Mouse (Mus musculus) heart, embryonic 10.5 days (tissue): Measurements from ENCODE around the gene Carmil1. TPM values are rescaled to one million over a fixed set of nuclear protein-coding genes. Genes with fewer than 3 reads are reported as not detected.
A peak's percentile ranks its signal among the peaks of the same experiment; 100 is the strongest.
"Not testable (repeated sequence)": the region's sequence is repeated elsewhere in the genome, so short reads cannot be mapped to it uniquely, and the experiment has no call there.

ENCODE experiments used
- DNase-seq: peaks from one replicate; pipeline ENCODE4 v3.0.0-alpha.2; 2017; ENCODE audit warnings: low spot score
- H3K27ac ChIP-seq: fragments of 300-500 bp; sonication (generic); 2 replicates; pipeline ENCODE4 v1.5.1; 2016; ENCODE audit warnings: mild to moderate bottlenecking
- H3K27me3 ChIP-seq: fragments of 300-500 bp; sonication (generic); 2 replicates; pipeline ENCODE4 v1.6.1; 2016; ENCODE audit warnings: mild to moderate bottlenecking; ENCODE audit not compliant: poor library complexity, insufficient read depth, severe bottlenecking
- H3K36me3 ChIP-seq: fragments of 300-500 bp; sonication (generic); 2 replicates; pipeline ENCODE4 v1.6.1; 2016; ENCODE audit warnings: mild to moderate bottlenecking, moderate library complexity
- H3K4me1 ChIP-seq: fragments of 300-500 bp; sonication (generic); 2 replicates; pipeline ENCODE4 v1.6.1; 2016; ENCODE audit warnings: mild to moderate bottlenecking
- H3K4me3 ChIP-seq: fragments of 300-500 bp; sonication (generic); 2 replicates; pipeline ENCODE4 v1.5.1; 2016; ENCODE audit warnings: mild to moderate bottlenecking, moderate library complexity
- H3K9me3 ChIP-seq: fragments of 300-500 bp; sonication (generic); 2 replicates; pipeline ENCODE4 v1.6.1; 2016; ENCODE audit warnings: mild to moderate bottlenecking, moderate library complexity
- WGBS: fragments of 180-500 bp; shearing (Covaris S2); methylation state at CpG from one replicate; pipeline ENCODE4 v1.1.7; 2016; 5-methylcytosine and 5-hydroxymethylcytosine counted together
- polyA plus RNA-seq: library from polyadenylated mRNA; unstranded; fragments of >200 nt; fragmentation: Nextera tagmentation; extraction: Ambion mirVana; gene quantifications from 2 replicates; pipeline ENCODE4 v1.2.1, GENCODE M21; 2016

Gene Carmil1
- polyA plus RNA-seq, 1 experiment from 2014 or later, result 21.8 TPM

DNA sequence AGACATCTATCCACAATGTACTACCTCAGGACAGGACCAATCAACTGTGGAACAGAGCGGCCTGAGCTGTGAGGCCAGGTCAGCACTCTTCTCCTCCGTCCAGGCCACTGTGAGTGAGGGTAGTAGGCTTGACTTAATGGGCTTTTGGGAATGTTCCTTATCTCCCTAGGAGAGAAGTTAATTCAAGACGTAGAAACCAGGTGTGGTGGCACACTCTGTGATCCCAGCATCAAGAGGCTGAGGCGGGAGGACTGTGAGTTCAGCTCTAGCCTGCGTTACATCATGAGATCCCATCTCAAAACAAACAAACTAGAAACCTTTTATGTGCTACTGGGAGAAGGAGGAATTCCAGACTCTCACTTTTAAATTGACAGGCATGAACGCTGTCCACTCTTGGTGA lies 154.7 kb downstream of the Carmil1 start:
- no peaks in the 10 kb centered on the region for H3K9me3 ChIP-seq
- no peak overlapping the region for H3K4me3 ChIP-seq
- no peak overlapping the region for H3K27ac ChIP-seq
- H3K27me3 ChIP-seq, result peaks cover 11% of the 10 kb centered on the region
- WGBS, result 50% methylated on average over 6 of the region's 6 CpGs
- H3K4me1 ChIP-seq, result no peaks in the 10 kb centered on the region
- peak; percentile 35 for DNase-seq
- H3K36me3 ChIP-seq, result no peaks in the 10 kb centered on the region

DNA sequence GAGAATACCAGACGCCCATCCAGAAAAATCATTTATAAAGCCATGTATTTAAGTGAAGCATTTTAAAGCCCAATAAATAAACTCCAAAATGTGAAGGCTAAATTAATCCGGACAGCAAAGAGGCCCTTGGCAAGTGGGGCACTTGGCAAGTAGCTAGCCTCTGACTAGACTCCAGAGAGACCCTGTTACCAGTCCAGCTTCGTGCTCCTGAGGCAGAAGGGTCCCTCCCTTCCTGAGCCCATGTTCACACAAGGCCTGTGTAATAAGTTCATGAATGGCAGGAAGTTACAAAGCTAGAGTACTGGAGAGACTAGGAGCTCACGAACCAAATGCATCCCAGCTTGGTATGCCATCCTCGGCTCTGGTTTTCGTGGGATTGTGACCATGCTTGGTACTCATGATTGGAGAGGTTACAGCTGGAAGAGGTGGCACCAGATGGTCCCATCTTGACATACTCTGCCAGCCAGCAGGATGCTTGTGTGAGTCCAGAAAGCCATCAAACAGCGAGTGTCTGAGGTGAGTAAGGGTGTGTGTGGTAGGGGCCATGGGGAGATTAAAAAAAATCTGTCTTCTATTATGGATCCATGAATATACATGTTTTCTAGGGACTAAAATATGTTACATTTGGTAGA lies 163.3 kb downstream of the Carmil1 start:
- Histone ChIP-seq H3K27ac (no peak overlapping the region), H3K4me1 (no peaks in the 10 kb centered on the region), H3K4me3 (no peak overlapping the region), H3K36me3 (no peaks in the 10 kb centered on the region), H3K27me3 (peaks cover 18% of the 10 kb centered on the region; the same call in 1 of the 2 replicates), H3K9me3 (no peaks in the 10 kb centered on the region)
- WGBS, result 72% methylated on average over 7 of the region's 7 CpGs
- peak; percentile 48 for DNase-seq

DNA sequence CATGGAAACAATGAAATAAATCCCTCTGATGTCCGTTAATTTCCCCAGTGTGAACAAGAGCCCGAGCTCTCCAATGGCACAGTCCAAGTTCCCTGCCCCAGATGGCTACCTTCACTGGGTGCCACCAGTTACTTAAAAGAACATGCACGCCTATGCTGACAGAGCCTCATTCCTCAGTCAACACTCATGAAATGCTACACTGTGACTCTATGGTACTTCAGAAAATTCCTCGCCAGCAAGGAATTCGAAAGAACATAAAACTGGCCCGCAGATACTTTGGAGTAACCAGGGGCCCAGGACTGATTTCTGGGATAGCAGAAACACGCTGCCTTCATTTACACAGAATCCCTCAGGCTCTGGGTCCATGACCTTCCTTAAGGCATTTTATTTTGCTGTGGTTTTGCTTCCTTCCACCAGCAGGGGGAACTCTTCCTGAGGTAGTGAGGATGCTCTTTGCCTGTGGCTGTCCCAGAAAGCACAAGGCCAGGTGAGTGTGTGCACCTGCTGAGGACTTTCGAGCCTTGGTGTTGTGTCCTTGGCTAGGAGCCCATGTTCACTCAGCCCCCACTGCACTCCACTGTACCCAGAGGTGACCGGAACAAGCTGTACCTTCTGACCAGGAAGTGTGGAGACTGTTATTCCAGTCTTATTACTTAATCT lies 167.8 kb downstream of the Carmil1 start:
- no peaks in the 10 kb centered on the region for H3K9me3 ChIP-seq
- H3K36me3 ChIP-seq, result no peaks in the 10 kb centered on the region
- peaks cover 50% of the 10 kb centered on the region for H3K27me3 ChIP-seq
- no peak overlapping the region for H3K27ac ChIP-seq
- no peak overlapping the region for H3K4me3 ChIP-seq
- WGBS, result 68% methylated on average over 9 of the region's 9 CpGs
- H3K4me1 ChIP-seq, result no peaks in the 10 kb centered on the region
- peak; percentile 81 for DNase-seq

DNA sequence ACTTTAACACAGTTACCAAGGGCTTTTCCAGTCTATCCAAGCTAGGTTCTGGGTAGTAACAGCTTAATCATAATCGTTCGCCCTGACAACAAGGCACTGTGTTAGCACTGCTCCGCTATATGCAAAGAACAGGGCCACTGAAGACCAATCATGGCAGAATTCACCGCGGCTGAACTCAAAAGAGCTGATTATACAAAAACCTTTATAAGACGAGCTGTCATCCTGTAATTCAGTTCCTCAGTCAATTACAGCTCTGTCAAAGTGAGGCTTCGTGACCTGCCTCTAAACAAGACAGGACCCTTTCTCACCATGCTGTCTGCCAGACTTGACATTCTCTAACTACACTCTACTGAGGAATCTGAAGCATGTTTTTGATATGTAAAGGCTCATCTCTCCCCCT lies 170.3 kb downstream of the Carmil1 start:
- peaks cover 48% of the 10 kb centered on the region for H3K27me3 ChIP-seq
- WGBS, result 86% methylated on average over 7 of the region's 7 CpGs
- H3K9me3 ChIP-seq, result no peaks in the 10 kb centered on the region
- no peak overlapping the region for H3K4me3 ChIP-seq
- H3K27ac ChIP-seq, result no peak overlapping the region
- H3K36me3 ChIP-seq, result no peaks in the 10 kb centered on the region
- DNase-seq, result no peak
- peaks cover 4% of the 10 kb centered on the region for H3K4me1 ChIP-seq

DNA sequence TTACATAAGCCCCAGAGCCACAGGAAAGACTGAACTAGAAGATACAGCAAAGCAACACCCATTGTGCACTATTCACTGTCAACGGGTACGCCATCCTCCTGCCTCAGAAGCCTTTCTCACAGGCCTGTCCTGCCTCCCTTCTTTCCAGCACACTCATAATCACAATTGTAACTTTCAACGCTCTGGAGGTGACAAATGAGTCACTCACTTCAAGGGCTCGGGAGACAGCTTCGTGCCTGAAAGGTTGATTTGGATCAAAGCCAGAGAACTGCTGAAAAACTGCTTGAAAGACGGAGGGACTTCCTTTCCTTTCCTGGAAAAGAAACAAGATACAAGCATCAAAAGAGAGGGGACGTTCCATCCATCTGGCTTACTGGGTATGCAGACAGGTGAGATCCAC lies 172.3 kb downstream of the Carmil1 start:
- H3K9me3 ChIP-seq, result no peaks in the 10 kb centered on the region
- H3K27me3 ChIP-seq, result peaks cover 53% of the 10 kb centered on the region
- H3K4me1 ChIP-seq, result peaks cover 4% of the 10 kb centered on the region
- no peaks in the 10 kb centered on the region for H3K36me3 ChIP-seq
- H3K4me3 ChIP-seq, result no peak overlapping the region
- 28% methylated on average over 7 of the region's 7 CpGs for WGBS
- DNase-seq, result peak; percentile 78
- no peak overlapping the region for H3K27ac ChIP-seq

DNA sequence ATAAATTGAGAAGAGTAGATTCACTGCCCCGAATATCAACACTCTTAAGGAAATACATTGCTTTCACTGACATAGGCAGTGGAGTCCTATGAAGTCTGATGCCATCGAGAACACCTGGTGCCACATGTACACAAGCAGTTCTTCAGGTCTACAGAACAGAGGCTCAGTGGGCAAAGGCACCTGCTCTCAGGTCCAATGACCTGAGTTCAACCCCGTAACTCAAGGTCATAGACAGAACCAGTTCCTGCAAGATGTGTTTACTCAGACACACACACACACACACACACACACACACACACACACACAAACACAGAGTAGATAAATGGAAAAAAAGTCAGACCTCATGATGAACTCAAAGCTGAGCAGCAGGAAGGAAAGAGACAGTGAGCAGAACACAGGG lies 173.5 kb downstream of the Carmil1 start:
- no peaks in the 10 kb centered on the region for H3K9me3 ChIP-seq
- no peak overlapping the region for H3K27ac ChIP-seq
- DNase-seq, result no peak
- H3K4me3 ChIP-seq, result no peak overlapping the region
- 85% methylated on average over 3 of the region's 3 CpGs for WGBS
- no peaks in the 10 kb centered on the region for H3K36me3 ChIP-seq
- H3K4me1 ChIP-seq, result peaks cover 4% of the 10 kb centered on the region
- H3K27me3 ChIP-seq, result peaks cover 59% of the 10 kb centered on the region

DNA sequence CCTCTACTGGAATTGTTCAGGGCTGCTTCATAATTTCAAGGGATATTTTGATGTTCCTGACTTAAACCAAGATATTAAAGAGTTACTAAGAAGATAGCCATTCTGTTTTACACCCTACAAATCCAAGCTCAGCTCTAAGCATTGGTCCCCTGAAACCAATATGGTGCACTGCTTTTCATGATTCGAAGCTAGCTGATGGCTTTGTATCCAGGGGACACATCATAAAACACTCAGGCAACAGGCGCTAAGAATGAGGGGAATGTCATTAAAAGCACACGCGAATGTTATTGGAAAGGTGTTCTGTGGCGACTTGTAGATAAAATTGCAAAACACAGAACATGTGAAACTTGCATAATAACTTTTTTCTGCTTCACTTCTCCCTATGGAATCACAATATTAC lies 174.8 kb downstream of the Carmil1 start:
- WGBS, result 78% methylated on average over 5 of the region's 5 CpGs
- H3K36me3 ChIP-seq, result no peaks in the 10 kb centered on the region
- no peak overlapping the region for H3K27ac ChIP-seq

DNA sequence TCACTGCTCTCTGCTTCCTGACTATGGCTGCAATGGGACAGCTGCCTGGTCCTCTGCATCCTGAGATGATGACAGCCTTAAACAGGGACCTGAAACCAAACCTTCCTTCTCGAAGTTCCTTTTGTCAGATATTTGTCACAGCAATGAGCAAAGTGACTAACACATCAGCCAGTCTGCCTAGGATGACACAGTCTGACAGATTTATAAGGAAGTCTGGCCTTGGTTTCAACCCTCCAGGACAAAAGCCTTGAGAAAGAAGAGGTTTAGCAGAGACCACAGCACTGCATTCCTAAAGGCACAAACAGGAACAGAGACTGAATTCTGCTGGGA lies 175.3 kb downstream of the Carmil1 start:
- Histone ChIP-seq H3K27me3 (peaks cover 41% of the 10 kb centered on the region), H3K27ac (no peak overlapping the region), H3K4me1 (peaks cover 10% of the 10 kb centered on the region), H3K9me3 (no peaks in the 10 kb centered on the region), H3K36me3 (no peaks in the 10 kb centered on the region), H3K4me3 (no peak overlapping the region)
- no peak for DNase-seq
- 50% methylated on average over 1 of the region's 1 CpGs for WGBS

More for the DNA sequence above, 174.8 kb downstream of the Carmil1 start:
- H3K4me1 ChIP-seq, result peaks cover 5% of the 10 kb centered on the region
- DNase-seq, result no peak
- H3K27me3 ChIP-seq, result peaks cover 47% of the 10 kb centered on the region
- no peak overlapping the region for H3K4me3 ChIP-seq
- no peaks in the 10 kb centered on the region for H3K9me3 ChIP-seq

DNA sequence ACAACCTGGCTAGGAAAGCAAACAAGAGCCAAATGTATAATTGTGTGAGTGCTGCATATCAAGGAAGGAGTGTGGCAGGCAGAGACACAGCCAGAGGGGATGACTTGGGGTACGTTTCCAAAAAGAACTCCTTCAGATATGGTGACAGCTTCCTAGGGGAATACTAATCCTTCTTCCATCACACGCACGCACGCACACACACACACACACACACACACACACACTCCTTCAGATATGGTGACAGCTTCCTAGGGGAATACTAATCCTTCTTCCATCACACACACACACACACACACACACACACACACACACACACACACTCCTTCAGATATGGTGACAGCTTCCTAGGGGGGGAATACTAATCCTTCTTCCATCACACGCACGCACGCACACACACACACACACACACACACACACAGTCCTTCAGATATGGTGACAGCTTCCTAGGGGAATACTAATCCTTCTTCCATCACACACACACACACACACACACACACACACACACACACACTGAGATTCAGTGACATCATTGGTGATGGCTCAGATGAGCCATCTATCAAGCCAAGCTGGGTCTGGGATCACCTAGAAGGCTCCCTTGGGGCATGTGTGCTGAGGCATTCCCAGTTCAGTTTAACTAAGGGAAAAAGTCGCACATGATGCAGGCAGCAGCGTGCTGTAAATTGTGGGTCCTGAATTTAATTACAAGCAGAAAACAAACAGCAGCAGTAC lies 175.8 kb downstream of the Carmil1 start:
- H3K36me3 ChIP-seq, H3K27ac ChIP-seq, H3K4me1 ChIP-seq, H3K4me3 ChIP-seq, H3K9me3 ChIP-seq, DNase-seq: not testable (repeated sequence)
- peaks cover 40% of the 10 kb centered on the region for H3K27me3 ChIP-seq
- 72% methylated on average over 9 of the region's 9 CpGs for WGBS

DNA sequence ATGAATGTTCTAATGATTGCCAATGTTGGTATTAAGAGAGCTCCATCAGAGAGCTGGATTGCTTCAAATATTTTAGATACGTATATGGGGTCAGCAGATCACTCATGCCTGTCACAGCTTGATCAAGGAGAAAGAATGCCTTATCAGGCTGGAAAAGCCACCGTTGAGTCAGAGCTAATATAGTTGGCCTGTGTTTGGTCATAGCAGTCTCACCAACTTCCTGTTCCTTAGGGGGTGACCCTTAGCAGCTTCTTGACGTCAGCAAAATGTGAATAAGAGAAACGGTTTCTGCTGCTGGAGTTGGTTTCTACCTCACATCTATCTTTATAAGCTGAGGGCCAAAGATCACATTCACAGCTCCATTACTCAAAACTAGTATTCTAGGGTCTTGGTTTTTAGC lies 176.6 kb downstream of the Carmil1 start:
- no peak for DNase-seq
- WGBS, result 37% methylated on average over 4 of the region's 4 CpGs

DNA sequence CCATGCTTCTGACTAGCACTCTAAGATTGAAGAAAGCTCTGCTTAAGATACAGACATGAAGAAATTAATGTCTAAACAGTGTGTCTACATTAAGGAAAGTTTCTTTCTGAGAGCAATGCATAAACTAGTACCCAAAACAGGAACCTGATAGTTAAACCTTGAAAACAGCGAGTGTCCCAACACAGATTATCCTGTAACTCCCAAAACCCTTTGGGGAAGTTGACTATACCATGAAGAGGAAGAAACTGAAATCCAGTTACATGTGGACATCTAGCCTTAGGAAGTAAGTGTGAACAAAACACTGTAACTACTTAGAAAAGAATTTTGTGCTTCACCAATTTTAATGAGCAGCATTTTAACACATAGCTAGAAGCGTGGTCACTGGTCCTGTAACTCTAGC lies 177.4 kb downstream of the Carmil1 start:
- Histone ChIP-seq H3K27me3 (peaks cover 46% of the 10 kb centered on the region; the same call in 1 of the 2 replicates), H3K4me1 (peaks cover 10% of the 10 kb centered on the region), H3K36me3 (no peaks in the 10 kb centered on the region), H3K27ac (no peak overlapping the region), H3K9me3 (no peaks in the 10 kb centered on the region), H3K4me3 (no peak overlapping the region)
- no peak for DNase-seq
- 90% methylated on average over 2 of the region's 2 CpGs for WGBS

More for the DNA sequence above, 176.6 kb downstream of the Carmil1 start:
- Histone ChIP-seq H3K4me1 (peaks cover 10% of the 10 kb centered on the region), H3K4me3 (no peak overlapping the region), H3K36me3 (no peaks in the 10 kb centered on the region), H3K27ac (no peak overlapping the region), H3K9me3 (no peaks in the 10 kb centered on the region), H3K27me3 (peaks cover 41% of the 10 kb centered on the region)

DNA sequence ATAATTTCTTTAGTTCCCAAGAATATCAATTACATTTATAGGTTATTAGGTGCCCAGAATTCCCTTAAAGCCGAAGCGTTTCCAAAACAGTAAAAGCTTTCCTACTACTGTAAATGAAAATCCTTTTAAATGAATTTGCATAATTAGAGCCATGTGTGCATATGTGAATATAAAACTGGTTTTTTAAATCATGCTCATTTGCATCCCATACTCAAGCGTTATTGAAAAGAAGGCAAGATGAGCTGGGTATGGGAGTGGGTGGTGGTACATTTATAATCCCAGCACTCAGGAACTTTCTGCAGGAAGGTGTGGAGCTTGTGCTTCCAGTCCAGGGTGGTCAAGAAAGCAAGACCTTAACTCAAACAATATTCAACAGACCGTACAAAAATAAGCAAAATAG lies 178.3 kb downstream of the Carmil1 start:
- Histone ChIP-seq H3K4me3 (no peak overlapping the region), H3K27me3 (peaks cover 50% of the 10 kb centered on the region; the same call in 1 of the 2 replicates), H3K4me1 (peaks cover 10% of the 10 kb centered on the region), H3K36me3 (no peaks in the 10 kb centered on the region), H3K27ac (no peak overlapping the region), H3K9me3 (no peaks in the 10 kb centered on the region)
- 92% methylated on average over 4 of the region's 4 CpGs for WGBS
- DNase-seq, result no peak
